In genomic region chr1:49109511-49109910, GRCm38 (mm10) we compare ENCODE assay signal across 13 mouse cellular contexts.
"Had no signal": no experiment of that assay in that cellular context is flagged by ENCODE, and none has a peak within 500 bp of the region (broad histone marks: within the 10 kb centered on the region; RNA-seq: fewer than 3 reads in every experiment).

No protein-coding gene starts in this region.

- ATAC-seq: liver, embryonic 12.5 days; midbrain, embryonic 13.5 days; midbrain, embryonic 16.5 days had no signal

- DNase-seq: kidney, adult 9 months; kidney, postnatal 25 days; liver; lung, adult 18-20 months; lung, postnatal 10 days; lung, postnatal 36 days; retina, postnatal 1 day; right cerebral cortex, postnatal 25 days; spleen, adult 18-20 months; thymus, postnatal 25 days had no signal
